Mouse (Mus musculus) adrenal gland, adult 8-10 months (tissue): ENCODE measurements around the gene Krt1. TPM values are rescaled to one million over a fixed set of nuclear protein-coding genes. Genes with fewer than 3 reads are reported as not detected.
A peak's percentile ranks its signal among the peaks of the same experiment; 100 is the strongest.

Experiments used
- DNase-seq: peaks from one replicate; pipeline ENCODE4 v3.0.0; 2022
- total RNA-seq, 4 experiments: library from RNA; stranded (reverse); gene quantifications; 2 replicates each; pipeline ENCODE4 v1.2.4; 2022

The Krt1 gene
- 1 to 10 TPM in 1 of 4 experiments, under 1 TPM in 3; 0.20 to 1.0 (median 0.58) TPM for total RNA-seq

DNA sequence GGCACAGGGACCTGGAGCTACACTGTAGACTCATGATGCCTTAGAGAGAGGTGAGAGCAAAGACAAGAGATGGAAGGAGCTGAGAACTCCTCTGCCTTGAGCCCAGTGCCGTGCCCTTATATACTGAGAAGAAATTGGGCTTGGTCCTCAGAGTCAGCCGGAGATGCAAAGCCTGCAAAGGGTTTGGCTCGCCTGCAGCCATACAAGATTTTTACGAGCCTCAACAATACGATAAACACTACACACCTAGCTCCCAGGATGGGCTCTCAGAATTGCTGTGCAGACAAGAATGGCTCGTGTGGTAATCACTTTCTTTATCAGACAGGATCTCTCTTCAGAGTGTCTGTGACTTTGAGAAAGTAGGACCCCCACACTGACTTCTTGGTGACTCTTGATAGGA lies at the start of gene Krt1:
Krt1 (minus strand) TSS at position 101 of the 400 bp plus-strand sequence.
- DNase-seq, result no peak

DNA sequence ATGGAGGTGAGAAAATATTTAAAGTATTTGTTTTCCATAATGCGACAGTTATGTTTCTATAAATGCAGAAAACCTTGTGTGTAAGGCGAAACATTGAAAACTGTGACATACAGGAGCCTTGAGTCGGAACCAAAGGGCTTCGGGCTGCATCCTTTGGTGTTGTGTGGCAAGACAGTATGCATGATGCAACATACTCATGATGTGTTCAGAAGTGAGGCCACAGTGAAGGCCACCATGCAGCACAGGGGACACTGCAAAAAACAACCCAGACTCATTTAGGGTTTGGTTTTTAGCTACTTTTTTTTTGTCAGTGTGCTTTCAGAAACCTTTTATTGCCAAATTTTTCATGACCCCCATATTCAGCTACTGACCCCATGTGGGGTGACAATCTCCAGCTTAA lies 44.6 kb upstream of the Krt1 start:
- peak; percentile 53 for DNase-seq

DNA sequence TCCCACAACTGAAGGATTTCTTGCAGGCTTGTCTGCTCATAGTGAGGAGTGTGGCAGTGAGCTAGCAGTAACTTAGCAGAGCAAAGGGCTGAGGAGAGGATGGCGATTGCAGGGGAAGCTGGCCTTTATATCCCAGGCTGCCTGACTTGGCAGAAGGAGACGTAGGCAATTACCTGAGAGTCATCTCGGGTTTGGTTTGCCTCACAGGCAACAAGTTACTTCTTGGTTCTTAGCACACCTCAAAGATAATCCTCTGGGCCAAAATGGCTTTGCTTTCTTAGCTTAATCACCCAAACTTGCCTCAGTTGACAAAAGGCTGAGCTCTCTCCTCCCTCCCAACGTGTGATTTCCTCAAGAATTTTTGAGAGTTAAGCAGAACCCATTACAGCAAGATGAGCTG lies 42.2 kb upstream of the Krt1 start, which contains the start of gene Krt76:
Krt76 (minus strand) TSS at position 101 of the 400 bp plus-strand sequence.
- DNase-seq, result no peak

DNA sequence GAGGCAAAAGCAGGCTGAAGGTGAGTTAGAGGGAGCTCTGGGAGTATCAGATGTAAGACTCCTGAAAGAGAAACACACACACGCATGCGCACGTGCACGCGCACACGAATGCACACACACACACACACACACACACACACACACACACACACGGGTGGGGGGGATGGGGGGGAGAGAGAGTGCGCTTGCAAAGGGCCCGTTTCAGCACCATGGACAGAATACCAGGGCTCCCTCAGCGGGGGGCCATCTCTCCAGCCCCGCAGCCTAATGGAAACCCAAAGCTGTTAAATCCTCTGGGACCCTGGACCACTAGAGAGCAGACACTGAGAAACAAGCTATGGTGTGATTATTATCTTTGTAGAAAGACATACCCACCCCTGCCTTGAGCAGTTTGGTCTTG lies 29.2 kb upstream of the Krt1 start:
- DNase-seq, result no peak

DNA sequence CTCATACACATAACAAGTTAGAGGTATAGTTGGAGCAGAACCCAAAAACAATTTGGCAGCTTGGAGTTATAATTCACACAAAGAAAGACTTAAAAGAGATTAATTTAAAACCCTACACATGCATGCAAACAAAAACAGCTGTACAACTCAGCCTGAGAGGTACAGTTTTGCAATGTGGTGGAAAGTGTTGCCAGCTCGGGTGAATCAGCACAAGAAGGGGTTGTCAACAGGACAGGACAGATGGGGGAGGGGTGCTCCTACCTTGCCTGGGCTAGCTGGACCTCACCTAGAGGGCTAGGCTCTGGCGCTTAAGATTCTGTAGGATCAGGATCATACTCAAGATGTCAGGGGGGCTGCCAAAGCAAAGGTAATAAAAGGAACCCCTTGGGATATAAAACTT lies 27.4 kb upstream of the Krt1 start:
- peak; percentile 40 for DNase-seq

DNA sequence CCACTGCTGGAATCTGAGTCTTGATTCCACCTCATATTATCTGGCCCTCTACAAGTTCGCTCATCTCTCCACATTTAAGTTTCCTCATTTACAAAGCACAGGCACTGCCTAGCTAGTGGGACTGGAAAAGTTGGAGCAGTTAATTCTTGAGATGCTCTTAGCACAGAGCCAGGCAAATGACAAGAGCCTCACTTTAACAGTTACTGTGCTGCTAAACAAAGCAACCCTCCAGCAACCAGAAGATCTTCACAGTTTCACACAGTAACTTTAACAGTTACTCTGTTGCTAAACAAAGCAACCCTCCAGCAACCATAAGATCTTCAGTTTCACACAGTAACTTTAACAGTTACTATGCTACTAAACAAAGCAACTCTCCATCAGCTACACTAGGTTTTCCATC lies 23.8 kb upstream of the Krt1 start:
- DNase-seq, result no peak

DNA sequence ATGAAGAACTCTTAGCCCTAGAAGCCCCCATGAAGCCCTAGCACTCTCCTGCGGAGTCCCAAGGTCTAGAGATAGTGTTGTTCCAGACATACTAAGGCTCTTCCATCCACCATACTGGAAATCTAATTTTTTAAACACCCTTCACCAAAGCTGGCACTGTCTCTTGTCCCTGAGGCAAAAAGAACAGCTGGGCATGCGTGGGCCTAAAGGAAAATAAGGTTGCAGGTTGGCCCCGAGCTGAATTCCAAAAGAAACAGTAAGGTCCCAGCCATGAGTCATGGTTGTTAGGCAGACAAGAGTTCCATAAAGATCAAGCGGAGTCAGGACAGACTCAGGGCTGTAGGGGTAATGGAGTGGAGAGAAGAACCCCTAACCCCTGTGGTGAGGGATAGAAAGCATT lies 22.6 kb upstream of the Krt1 start:
- DNase-seq, result no peak

DNA sequence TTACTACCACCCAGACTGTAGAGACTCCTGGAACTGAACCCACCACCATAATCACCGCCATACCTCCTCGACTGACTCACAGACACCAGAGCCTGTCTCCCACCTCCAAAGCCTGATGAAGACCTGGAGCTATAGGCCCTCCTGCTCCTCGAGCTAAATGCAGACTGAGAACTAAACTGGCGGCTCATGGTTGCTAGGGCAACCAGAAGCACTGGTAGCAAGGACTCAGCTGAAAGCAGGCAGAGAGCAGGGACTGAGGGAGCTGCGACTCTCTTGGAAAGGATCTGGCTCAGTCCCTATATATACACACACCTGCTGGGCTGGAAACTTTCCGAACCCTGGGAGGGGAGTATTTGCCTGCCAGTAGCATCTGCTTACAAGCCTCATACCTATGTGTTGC lies 18.8 kb upstream of the Krt1 start, which contains the start of gene Krt77:
Krt77 (minus strand) TSS at position 275 of the 400 bp plus-strand sequence.
- DNase-seq, result no peak

DNA sequence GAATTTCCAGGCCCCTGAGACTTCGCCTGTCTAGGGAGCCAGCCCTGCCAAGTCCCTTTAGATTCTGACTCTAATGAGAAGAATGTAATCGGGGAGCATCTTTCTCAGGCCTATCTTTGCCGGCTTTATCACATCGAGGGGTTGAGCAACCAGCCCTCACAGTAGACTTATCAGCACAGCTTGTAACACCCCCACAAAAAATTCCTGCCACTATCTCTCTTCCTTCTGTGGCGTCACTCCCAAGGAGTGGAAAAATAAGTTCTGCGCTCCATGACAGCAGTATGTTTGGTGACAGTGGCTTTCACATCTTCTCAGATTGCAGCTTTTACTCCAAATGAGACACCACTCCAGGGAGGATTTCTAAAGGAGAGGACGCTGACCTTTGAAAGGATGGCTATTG lies 16.2 kb upstream of the Krt1 start:
- no peak for DNase-seq

DNA sequence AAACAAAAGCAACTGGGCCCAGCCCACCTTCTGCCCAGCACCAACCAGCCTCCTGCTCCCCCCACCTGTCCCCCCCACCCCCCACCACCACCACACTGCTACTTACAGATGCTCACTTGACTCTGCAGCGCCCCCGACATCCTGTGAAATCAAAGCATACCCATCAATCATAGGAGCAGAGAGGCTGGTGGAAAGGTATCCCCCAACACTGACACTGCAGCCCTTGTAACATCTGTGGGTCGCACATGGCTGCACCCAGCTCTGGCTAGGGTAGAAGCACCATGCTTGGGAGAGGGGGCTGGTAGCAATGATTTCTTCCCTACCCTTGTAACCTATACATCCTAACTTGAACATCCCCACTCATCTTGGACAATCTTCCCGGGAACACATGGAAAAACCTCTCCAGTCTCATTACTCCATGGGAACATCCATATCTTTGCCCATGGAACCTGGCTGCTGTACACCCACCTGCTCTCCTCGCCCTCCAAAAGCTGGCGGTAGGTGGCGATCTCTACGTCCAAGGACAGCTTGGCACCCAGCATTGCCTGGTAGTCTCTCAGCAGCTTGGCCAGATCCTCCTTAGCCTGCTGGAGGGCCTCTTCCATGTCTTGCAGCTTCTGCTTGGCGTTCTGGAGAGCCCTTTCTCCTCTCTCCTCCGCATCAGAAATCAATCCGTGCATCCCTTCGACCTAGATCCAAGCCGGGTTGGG lies 10.0 kb upstream of the Krt1 start:
- DNase-seq, result no peak

DNA sequence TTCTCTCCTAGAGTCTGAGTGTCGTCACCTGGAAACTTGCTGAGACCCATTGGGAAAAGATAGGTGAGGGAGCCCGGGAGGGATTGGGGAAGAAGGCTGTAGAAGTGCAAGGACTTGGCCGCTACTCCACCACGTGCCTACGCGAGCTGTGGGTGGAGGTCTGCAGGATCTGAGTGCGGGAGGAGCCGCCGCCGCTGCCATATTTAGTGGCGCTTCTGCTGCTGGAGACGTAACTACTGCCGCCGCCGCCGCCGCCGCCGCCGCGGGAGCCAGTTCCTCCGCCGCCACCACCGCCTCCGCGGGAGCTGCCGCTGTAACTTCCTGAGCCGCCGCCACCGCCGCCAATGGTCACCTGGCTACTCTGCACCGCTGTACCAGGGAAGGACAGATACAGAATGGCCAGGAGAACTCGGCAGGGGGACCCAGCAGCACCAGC lies 9.2 kb upstream of the Krt1 start:
- no peak for DNase-seq

DNA sequence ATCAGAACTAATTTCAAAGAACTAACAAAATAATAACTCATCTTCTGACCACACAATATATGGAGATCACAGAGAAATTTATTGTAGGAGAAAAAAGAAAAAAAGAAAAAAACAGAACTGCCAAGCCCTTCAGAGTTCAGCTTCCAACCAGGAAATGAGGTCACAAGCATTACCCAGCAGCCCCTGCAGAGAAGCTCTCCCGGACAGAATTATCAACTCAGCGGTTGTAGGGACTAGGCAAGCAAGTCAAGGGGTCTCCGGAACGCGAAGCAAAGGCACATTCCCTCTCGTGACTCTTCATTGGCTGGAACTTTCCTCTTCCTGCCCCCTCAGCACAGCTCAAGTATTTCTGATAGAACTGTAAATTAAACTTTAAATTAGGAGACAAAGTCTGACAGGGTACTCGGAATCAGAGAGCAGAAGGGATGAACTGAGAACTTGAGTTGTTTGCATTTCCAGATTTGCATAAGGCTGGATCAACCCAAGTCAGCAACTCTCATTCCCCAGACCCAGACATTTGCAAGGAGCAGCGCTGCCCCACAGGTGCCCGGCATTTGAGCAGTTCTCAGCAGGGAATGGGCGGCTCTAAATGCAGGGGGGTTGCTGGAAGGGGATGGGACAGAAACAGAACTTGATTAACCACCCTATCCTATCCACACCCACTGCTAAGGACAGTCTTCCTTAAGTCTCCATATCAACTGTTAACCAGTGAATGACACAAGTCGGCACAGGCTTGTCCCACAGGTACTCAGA lies 8.3 kb upstream of the Krt1 start:
- DNase-seq, result no peak

DNA sequence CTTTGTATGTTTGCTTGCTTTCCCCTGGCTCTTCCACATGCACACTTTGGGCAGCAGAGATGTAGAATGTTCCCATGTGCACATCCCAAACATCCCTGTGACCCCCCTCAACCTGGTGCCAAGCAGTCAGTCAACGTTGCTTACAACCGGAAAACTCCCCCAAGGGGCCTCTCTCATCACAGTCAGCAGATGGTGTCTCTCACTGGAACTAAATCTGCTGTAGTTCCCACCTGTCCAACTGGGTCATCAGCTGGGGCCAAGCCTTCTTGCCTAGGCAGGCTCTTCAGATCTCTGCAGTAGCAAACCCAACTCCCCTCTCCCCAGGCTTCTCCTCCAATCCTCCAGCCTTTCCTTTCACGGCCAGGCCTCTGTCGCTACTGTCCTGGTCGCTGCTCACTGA lies 6.1 kb upstream of the Krt1 start:
- no peak for DNase-seq

DNA sequence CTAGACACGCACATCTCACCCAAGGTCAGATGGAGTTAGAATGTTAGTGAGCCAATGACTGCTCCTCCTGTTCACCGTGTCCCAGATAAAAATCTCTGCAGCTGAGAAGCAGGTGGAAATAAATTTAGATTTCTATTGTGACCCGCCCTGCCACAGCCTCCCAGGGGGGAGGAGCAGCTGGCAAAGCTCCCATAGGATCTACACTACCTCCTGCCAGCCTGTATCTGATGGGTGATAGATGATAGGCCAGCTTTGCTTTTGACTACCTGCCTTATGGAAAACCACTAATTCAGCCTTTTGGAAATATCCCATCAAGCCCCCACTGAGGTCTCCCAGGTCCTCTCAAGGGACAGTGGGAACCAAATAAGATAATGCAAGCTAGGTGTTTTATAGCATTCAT lies 5.1 kb upstream of the Krt1 start:
- DNase-seq, result no peak

DNA sequence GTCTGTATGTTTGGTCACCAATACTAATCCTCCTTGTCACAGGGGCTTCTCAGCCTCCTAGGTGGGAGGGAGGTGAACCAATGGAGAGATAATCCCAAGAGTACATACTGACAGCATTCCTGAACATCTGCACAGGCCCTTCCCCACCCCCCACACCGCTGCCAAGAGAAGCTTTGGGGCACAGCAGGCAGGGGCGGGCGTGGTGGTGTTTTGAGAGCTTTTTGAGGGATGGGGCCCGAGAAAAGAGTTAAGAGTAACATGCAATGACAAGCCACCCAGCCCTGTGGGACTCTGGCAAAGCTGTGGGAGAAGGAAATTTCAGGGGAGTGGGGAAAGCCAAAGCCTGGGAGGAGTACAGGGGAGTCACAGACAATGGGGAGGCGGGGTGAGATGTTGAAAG lies 3.7 kb upstream of the Krt1 start:
- no peak for DNase-seq

DNA sequence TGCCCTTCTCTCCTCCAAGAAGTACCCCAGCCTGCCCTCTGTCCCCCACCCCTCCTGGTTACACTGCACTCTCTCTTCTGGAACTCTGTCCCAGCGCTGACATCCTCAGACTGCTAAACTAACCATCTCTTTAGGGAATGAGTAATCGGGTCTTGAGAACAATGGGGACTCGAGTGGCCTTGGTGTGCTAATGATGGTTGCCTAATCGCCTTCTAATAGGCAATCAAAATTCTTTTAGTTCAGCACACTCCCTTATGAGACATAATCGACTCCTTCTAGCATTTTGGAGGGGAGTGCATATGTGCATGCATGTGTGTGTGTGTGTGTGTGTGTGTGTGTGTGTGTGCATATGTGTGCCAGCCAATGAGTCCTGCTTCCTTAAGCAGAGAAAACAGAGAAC lies 2.0 kb upstream of the Krt1 start:
- DNase-seq, result no peak

DNA sequence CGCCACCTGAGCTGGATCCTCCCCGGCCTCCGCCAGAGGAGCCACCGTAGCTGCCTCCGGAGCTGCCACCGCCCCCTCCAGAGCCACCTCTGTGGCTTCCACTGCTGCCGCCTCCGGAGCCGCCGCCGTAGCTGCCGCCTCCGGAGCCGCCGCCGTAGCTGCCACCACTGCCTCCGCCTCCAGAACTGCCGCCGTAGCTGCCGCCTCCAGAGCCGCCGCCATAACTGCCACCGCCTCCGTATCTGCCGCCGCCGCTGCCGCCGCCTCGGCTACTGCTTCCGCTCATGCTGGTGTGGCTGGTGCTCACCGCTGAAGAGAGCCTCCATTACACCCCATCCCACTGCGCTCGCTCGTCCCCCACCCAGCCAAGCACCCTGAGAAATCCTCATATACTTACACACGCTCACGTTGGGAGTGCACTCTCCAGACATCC lies 4.6 kb downstream of the Krt1 start:
- no peak for DNase-seq

DNA sequence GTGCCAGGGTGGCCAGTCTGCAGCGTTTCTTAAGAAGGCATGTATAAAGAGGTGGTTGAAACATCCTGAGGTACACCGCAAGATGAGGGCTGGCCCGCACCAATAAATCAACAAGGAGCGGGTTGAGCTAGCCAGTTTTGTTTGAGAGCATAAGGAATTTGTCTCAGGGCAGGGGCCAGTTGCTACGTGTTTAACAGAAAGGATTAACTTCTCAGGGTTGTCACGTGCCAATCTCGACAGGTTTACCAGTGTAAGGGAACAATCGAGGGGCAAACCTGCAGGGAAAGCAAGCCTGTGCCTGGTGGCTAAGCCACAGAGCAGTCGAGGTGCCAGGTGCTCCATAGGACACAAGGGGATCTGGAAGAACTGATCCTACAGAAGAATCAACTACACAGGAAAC lies 7.4 kb downstream of the Krt1 start:
- DNase-seq, result no peak

DNA sequence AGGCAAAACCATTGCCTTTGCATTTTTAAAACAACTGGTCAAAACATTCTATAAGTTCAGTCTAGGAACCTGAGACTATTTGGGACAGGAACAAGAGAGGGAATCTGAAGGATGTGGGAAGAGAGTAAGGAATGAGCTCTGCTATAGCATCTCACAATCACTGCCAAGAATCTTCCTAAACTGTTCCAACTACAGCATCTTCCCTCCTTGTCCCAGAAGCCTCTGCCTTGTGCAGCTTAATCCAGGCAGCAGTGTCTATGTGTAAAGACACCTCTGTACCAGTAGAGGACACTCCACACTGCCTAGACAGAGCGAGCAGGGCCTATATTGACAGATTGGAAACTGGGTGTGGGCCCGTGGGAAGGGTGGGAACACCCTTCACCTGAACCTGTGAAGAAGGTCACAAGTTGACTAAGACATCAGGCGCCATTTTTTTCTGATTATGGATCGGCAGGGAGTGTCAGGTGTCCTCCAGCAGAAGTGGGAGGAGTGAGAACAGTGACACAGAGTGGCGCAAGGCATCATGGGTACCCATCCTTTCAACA lies 15.7 kb downstream of the Krt1 start:
- no peak for DNase-seq

DNA sequence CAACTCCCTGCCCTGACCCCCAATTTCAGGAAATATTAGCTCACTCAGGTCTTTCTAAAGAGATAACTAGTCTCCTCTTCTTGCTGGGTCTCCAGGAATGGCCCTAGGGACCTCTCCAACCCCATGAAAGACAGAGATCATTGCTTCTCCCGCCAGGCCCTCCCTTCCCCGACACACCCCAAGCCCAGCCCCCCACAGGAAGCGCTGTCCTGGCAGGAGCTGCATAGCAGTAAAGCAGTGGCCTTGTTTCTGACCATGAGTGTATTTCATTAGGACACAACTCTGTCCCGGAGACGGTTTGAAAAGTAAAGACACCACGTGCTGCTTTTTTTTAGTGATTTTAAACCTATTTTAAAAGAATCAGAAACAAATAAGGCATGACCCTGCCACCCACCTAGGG lies 17.5 kb downstream of the Krt1 start:
- peak; percentile 47 for DNase-seq

DNA sequence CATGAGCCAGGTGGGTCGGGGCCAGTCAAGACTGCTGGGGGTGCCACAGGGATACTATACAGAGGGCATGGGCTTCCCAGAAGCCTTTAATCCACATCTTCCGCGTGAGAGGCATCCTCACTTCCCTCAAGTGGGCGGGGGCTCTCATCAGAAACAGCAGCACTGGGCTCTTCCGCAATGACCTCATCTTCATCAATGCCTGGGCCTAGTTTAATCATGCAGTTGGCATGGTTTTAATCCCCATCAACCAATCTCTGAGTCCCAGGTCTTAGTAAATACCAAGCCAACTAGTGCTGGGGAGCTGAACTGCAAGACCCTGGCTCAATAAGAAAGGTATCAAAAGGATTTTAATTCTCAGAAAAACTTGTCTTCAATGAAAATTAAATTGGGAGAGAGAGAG lies 21.2 kb downstream of the Krt1 start:
- DNase-seq, result no peak

DNA sequence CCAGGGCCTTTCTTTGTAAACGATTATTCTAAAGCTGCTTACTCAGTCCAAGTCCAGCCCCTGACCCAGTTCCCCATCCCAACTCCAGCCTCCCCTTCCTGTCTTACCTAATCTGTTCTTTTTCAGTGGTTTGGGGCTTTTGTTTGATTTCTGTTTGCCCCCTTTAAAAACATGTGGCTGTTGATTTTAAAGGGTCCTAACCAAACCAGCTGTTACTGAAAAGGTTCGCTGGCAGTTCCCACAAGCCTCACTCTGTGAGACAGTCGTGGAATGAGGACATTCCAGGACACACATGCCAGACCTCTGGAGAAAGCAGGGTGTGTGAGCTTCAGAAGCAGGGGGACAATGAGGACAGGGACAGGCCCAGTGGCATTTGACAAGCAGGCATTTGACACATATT lies 28.8 kb downstream of the Krt1 start:
- no peak for DNase-seq

DNA sequence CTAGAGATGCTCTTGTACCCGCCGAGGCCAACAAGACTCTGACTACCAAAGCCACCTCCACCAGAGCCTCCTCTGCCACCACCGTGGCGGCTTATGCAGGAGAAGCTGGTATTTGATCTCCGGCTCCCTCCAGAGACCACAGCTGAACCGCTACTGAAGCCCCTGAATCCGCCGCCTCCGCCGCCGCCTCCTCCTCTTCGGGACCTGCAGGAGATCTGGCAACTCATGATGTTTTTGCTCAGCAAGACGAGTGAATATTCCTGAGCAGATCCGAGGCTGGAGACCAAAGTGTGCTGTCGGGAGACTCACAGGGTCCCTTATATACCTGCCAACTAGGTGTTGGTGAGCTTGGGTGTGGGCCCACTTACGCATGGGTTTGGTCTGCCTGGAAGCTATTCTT lies 32.7 kb downstream of the Krt1 start, which contains the start of gene Krt2:
Krt2 (minus strand) TSS at position 295 of the 400 bp plus-strand sequence.
- no peak for DNase-seq
